Mouse (Mus musculus): ENCODE results near the gene Palm.

The Palm gene

DNA sequence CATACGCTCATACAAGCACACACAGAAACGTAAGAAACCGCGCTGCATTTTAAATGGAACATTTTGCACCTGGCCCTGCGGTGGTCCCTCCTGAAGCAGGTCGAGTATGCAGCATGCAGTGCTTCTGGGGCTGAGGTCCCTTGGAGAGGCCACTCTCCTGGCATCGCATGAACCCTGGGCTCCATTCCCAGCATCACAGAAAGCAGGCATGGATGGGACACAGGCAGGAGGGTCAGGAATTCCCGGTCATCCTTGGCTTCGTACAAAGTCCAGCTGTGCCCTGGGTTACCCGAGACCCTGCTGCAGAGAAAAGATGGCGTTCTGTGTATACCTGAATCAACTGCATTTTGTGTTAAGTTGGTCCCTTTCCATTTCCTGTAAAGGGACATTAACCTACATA is 7.1 kb downstream of the Palm start:
- DNase-seq = no peak

DNA sequence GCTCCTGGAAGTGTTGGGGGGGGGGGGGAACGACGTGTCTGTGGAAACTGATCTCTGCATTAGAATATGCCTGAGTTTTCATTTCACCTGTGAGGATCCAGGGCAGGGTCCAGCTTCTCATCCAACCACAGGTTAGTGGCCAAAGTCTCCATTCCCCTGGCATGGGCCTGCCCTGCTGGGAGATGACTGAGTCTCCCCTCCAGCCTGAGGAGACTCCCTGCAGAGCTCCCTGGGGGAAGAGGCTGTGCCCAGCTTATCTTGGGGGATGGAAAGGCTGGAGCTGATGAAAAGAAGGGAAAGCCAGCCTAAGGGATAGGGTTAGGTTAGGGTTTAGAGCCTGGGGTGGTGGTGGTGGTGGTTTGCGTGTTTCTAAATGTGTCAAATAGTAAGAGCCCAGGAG is 8.5 kb downstream of the Palm start:
- no peak for DNase-seq

DNA sequence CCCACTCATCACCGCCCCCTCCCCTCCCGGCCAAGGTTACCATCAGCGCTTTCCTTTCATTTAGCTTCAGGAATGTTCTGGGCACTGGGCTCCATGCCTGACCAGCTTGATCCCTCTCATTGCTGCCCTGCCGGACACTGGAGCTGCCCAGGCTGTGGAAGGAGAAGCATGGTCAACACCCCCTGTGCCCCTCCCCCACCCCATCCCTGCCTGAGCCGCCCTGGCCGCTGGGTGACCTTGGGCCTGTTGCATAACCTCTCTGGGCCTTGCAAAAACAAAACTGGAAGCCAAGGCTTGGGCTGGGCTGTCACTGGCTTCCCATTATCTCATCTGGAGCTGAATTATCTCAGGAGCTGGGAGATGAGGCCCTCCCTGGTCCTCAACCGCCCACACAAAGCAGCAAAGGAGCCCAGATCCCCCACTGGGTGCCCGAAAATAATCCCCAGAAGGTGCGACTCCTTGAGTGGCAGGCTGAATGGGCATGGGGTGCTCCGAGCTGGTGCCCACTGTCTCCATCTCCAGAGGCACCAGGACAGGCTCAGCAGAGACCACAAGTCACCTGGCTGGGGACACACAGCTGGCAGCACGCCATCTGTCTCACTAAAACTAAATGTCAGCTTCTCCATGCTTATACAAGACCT is 9.1 kb downstream of the Palm start:
- DNase-seq = peak; percentile 55

DNA sequence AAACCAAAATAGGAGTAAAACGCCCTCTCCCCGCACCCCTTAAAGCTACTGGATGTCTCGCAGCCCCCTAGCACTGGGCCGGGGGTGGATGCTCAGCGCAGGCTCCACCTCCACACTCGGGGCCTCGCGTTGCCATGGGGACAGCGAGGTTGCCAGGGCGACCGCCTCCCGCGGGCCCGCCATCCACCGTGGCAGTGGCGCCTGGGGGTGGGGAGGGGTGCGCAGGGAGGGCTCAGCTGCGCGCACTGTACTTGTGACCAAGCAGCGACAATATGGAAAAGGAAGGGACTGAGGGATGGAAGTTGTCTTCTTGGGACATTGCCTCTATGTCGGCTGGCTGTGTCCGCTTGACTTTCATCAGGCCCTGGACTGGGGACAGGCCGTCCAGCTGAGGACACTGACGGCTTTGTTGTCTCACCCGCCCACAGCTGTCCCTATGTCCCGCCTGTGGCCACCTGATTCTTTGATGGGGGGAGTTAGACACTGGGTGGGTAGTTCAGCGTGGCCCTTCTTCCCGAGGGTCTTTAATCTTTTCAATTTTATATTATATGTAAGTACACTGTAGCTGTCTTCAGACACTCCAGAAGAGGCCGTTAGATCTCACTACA is 10.4 kb downstream of the Palm start:
- DNase-seq = peak; percentile 97

DNA sequence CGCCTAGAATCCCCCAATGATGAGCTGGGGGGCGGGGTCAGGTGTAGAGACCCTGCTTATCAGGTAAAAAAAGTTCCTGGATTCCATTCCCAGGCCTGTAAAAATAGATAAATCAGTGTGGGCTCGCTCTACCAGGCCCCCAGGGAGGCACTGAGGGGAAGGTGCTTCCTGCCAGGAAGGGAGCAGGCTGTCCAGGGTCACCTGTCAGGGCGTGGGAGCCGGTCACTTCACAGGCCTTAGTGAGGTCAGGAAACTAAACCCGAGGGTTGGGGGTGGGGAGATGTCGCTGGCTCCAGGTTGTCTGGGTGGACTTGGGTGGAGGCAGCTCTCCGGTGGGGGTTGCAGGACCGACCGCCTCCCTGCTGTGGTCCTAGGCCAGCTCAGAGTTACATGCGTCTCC is 12.3 kb downstream of the Palm start:
- no peak for DNase-seq

DNA sequence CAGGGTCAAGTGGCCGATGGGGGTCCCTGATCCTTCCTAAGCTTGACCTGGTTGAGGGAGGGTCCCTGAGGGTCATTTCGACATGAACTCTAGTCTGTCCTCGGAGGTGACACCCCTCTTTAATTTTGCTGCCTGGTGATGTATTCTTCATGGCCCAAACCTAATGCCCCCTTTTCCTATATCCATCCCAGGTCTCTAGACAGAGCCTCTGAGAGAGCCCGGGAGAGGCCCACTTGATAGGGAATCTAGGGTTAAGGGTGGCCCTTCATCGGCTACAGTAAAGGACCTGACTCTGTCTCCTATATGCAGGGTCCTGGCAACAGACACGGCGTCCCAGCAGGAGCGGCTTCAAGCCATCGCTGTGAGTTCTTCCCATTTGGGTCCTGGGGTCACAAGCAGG is 13.0 kb downstream of the Palm start:
- DNase-seq = no peak

DNA sequence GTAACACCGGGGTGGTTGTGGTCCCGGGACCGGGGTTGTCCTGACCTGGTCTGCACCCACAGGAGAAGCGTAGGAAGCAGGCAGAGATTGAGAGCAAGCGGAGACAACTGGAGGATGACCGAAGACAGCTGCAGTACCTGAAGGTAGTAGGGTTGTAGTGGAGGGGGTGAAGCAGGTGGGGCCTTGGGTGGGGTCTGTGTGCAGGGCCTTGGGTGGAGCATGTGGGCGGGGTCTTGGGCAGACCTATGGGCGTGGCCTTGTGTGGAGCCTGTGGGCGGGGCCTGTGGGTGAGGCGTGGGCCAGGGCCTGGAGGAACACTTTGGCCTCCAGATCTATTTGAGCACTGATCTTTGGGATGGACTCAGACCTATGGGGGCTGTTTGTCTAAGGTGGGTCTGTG is 13.6 kb downstream of the Palm start:
- no peak for DNase-seq

DNA sequence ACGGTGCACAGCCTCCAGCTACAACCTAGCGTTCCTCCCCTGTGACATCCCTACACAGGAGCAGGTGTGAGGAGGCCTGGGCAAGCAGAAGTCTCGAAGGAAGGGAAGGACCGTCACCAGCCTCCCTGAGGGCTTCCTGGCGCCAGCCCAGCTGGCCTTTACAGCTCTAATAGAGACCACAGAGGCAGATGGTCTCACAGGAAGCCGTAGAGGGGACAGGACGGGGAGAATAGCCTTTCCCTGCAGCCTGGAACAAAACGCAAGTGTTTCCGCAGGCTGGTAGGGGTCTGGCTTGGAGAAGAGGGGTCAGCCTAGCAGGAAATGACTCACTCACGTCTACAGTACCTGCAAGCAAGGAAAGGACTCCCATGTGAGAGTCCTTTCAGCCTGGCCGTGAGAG is 14.5 kb downstream of the Palm start:
- DNase-seq = no peak

DNA sequence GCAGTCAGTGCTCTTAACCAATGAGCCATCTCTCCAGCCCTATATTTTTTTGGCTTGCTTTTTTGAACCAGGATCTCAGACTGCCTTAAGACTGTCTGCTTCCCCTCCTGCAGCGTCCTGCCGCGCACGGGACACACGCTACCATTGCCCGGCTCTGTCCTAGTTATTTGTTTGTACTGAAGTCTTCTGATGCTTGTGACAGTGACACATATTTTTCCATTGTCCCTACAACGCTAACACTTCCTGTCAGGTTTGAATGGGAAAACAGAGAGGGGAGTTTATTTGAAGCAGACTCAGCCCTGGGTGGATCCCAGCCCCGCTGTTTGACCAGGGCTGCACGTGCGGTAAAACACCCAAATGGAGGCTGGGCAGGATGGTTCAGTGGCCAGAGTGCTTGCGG is 15.4 kb downstream of the Palm start:
- DNase-seq = no peak

DNA sequence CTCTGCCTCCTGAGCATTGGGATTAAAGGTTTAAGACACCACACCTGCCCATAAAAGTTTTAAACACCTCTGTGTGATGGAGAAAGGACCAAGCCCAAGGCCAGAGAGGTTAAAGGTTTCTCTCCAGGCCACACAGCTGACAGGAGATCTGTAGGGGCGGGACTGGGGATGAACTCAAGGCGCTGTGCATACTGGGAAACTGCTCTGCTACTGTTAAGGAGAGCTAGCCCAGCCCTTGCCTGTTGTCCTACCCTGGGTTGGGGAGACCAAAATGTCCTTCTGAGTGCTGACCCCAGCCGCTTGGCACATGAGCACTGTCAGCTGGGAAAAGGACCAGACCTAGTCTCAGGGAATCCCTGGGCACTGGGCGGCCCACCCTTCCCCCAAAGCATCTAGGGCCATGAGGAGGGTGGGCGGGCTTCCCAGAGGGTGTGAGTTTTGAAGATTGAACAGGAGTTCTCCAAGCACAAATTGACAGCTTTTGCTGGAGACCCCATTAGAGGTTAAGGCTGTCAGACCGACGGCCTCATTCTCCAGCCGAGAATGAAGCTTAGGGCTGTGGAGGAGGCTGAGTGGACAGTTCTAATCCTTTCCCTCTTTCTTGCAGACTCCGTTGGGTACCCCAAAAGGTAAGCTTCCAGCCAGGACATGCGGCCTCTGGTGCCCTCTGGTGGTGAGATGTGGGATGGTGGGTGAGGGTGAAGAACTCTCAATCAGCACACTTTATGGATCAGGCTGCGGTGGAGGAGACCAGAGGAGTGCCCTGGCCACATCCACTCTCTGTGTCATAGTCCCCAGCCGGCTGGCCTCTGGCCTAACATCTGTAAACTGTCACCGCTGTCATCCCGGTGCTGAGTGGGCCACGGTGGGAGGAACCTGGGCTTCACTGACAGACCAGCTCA is 18.6 kb downstream of the Palm start:
- DNase-seq = peak; percentile 84

DNA sequence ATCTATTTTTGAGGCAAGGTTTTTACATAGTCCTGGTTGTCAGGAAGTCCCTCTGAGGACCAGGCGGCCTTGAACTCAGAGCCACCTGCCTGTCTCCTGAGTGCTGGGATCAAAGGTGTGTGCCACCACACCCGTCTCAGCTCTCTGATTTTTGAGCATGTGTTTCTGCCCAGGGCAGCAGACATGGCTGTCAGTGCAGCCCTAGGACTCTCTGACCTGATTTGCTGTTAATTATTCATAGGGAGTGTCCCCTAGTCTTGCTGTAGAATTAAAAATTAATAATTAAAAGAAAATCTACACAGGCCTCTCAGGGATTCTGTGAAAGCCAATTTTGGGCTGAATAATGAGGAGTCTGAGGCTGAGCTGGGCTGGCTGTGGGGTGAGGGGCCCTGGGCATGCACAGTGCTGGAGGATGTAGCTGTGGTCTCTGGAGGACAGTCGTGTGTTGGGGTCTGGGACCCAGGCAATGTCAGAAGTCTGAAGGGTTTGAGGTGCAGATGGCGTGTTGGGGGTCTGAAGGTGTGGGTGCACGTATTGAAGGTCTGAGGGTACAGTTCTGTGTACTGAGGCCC is 21.0 kb downstream of the Palm start:
- no peak for DNase-seq

DNA sequence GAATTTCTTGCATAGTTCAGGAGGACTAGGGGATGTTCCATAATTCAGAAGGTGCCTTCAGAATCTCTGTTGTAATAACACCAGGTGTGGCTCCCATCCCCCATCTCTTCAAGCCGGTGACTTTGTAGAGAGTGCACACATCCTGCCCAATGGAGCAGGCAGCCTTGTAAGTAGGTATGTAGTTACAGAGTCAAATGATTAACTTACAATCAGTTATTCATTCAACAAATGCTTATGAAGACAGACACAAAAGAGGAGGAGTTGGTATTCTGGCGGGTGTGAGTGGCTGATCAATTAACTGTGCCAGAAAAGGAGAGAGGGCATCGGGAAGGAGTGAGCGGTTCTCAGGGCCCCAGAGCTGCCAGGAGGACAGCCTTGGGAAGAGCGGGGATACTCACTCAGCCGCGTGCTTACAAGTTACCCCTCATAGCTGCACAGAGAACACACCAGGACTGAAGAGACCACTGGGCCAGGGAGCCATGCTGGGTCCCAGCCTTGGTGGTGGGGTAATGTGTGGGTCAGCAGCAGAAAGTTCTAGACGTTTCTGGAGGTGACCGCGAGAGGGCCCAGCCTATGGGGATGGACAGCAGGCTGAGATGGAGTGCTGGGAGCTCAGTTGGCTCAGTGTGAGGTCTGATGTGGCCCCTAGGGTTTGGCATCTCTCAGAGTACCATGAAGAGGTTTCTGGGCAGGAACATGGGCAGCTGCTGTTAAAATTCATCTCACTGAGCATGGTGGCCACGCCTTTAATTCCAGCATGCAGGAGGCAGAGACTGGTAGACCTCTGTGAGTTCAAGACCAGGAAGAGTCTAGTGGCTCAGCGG is 22.5 kb downstream of the Palm start:
- DNase-seq = no peak

DNA sequence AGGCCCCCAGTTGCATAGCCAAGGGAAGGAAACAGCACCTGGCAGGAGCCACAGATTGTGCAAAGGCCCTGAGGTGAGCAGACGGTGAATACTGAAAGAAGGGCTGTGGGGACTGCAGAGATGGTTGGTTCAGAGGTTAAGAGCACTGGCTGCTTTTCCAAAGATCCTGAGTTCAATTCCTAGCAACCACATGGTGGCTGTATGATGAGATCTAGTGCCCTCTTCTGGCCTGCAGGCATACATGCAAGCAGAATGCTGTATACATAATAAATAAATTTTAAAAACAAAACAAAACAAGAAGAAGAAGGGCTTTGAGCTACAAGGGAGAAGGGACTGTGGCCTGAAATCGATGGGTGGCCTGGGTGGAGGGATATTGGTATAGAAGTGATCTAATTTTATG is 23.7 kb downstream of the Palm start:
- DNase-seq = no peak

DNA sequence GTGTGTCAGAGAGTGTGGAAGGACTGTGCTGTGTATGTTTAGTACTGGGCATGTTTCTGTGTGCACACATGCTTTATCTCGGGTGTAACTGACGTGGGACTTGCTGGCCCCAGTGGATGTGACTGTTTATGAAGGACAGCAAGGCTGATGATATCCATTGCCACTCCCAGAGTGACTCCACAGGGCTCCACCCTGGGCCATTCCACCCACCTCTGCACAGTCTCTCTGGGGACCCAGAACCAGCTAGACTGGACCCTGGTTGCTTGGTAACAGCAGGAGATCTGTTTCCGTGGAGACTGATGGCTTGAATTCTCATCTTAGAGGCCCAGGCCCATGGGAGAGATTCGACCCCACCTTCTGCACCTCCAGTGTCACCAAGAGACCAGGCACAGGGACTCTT is 24.9 kb downstream of the Palm start:
- DNase-seq = no peak

DNA sequence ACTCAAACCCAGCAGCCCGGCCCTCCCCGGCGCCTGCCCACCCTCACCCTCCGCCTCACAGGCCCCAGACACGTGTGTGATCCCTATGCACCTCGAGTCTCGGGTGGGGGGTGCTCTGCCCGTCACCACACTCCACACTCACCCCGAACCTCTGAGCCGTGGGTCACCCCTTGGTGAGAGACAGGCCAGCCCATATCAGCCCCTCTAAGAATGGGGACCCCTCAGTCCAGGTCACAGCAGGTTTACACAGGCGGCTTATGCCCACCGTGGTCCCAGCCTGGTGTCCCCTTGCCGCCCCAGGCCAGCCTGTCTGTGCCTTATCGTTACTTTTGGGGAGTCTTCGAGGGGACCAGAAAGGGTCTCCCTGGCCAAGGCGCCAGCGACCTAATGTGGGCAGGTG is 26.2 kb downstream of the Palm start:
- no peak for DNase-seq

DNA sequence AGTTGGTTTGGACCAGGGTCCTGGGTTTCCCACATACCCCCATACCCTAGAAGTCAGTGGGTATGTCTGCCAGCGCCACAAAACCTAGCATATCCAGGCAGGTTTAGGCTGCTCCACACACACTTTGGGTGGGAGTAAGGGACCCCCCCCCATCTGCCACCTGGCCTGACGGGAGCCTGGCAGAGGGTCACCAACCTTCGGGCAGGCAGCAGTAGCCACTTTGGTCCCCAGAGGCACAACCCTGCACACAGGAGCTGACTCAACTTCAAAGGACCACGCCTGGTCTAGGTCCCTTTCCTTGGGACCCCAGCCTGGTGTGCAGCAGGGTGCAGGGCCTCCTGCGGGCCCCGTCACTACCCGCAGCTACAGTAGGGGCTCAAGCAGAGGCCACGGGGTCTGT is 26.9 kb downstream of the Palm start:
- DNase-seq = no peak

DNA sequence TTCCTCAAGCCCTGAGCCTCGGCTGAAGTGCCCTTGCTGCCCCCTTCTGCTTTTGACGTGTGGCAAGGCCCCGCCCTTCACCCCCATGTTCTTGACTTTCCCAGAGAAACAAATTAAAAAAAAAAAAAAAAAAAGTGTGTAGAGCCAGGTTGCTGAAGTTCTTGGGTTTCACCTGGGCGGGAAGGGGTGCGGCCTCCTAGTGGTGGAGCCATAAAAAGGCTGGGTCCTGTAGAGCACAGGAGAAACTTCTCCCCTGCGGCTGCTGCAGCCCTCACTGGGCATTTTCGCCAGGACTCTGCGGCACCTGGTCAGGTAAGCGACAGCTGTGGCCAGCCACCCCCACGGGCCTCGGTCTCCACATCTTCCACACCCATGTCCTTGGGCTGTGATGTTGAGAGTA is 27.4 kb downstream of the Palm start, which contains the start of gene Misp:
Misp (plus strand) TSS at position 208 of the 400 bp plus-strand sequence.
- no peak for DNase-seq

DNA sequence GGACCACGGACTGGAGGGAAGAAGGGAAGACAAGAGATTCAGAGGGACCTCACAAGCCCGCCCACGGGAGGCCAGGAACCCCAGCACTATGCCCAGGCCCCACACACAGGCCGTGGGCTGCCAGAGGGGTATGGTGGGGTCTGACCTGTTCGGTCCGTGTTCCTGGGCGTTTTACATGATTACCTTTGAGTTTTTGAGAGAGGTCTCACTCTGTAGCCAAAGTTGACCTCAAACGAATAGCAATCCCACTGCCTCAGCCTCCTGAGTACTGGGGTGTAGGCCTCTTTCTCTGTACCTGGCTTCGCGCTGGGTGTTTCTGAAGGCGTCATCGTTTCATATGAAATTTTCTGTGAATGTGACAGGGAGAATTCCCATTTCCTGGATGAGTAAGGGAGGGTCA is 28.4 kb downstream of the Palm start:
- DNase-seq = no peak

DNA sequence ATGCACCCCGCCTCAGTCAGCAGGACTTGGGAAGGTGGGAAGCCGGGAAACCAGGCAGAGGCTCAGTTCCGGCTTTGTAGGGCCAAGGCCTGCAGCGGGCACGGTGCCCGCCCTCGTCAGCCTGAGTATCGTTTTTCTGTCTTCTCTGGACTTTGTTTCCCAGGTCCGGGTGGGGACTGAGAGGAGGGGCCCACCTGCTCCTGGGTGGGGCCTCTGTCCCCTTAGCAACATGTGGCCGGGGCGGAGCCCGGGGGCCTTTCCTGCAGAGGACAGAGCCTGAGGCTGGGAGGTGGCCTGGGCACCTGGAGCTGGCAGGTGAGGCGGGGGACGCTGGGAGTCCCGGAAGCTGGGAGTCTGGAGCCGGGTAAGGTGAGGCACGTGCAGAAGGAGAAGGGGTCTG is 29.0 kb downstream of the Palm start:
- DNase-seq = no peak

DNA sequence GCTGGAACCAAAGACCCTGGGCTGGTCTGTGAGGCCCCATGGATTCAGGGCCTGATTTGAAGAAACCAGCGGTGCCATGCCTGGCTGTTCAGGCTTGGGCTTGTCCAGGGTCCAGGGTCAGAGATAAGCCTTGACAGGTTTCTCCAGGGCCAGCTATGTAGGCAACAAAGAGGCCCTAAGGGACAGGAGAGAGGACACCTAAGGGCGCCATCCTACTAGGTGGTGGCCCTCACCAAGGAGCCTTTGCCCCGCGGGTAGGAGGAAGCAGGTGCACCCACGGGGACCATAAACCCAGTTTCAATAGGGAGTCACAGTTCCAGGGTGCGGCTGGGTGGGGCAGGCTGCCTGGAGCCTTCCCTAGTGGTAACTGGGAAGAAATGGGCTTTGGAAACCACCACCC is 29.6 kb downstream of the Palm start:
- no peak for DNase-seq

DNA sequence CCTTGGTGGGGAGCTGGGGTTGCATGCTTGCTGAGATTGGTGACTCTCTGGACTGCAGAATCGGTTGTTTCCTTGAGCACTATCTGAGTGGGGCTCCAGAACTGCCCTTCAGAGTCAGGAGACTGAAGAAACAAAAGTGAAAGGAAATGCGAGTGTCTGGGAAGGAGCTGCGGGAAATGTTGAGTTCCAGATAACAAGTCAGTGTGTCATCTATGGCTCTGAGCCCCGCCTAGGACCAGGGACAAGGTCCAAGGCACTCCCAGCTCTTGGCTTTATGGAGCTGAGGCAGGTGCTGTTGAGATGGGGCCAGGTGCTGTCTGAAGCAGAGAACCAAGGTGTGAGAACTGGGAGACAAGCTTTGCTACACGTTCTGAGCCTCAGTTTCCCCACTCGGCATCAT is 31.0 kb downstream of the Palm start:
- no peak for DNase-seq

DNA sequence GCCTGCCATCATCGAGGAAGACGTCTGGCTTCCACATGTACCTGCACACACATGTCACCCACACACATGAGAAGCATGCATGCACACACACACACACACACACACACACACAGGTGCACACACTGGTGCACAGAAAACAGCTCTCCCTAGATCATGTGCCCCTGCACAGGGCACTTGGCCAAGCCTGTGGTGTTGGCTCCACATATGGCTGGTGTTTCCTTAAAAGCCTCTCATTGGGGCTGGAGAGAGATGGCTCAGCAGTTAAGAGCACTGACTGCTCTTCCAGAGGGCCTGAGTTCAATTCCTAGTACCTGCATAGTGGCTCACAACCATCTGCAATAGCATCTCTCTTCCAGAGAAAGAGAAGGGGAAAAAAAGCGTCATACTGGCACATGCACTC is 38.2 kb downstream of the Palm start:
- no peak for DNase-seq

All from right cerebral cortex, postnatal 25 days (tissue).